Mouse (Mus musculus): ENCODE data around the gene Rgs3. TPM values are rescaled to one million over a fixed set of nuclear protein-coding genes. Genes with fewer than 3 reads are reported as not detected.
A peak's percentile ranks its signal among the peaks of the same experiment; 100 is the strongest.

Rgs3 gene
- polyA plus RNA-seq, 1 experiment from 2014 or later = 54.3 TPM

- 75% methylated on average over 5 of the region's 5 CpGs for WGBS (ENCODE audit: insufficient replicate concordance)
- H3K4me3 ChIP-seq (ENCODE audit: low read depth, low read length) = no peak overlapping the region
- H3K4me1 ChIP-seq (ENCODE audit: control insufficient read depth, insufficient read depth, low read length) = peaks cover 45% of the 10 kb centered on the region
- no peaks in the 10 kb centered on the region for H3K27me3 ChIP-seq (ENCODE audit: control insufficient read depth, insufficient read depth, low read length)
- peaks cover 4% of the 10 kb centered on the region; the same call in 1 of the 2 replicates for H3K9me3 ChIP-seq (replicated peaks; ENCODE audit: control insufficient read depth, low read length)
- no peak overlapping the region for H3K9ac ChIP-seq (ENCODE audit: low read depth, low read length)
- no peaks in the 10 kb centered on the region for H3K36me3 ChIP-seq (ENCODE audit: control insufficient read depth, insufficient read depth, low read length)
- no peak overlapping the region for H3K4me2 ChIP-seq
- H3K27ac ChIP-seq (ENCODE audit: low read depth, low read length) = 0 out of 2 replicates have a peak overlapping the region, but pooled peaks have one; percentile 10
- no peak for ATAC-seq (replicated peaks; ENCODE audit: insufficient number of reproducible peaks, low FRiP score, low TSS enrichment)
Measured at GRCm38 (mm10) chr4:62729941-62730340, 170.3 kb downstream of the Rgs3 start.

GRCm38 (mm10) chr4:62730861-62731260, 171.2 kb downstream of the Rgs3 start:
- Histone ChIP-seq H3K9me3 (replicated peaks; ENCODE audit: control insufficient read depth, low read length) (no peaks in the 10 kb centered on the region; the same call in 1 of the 2 replicates), H3K4me2 (no peak overlapping the region), H3K27me3 (ENCODE audit: control insufficient read depth, insufficient read depth, low read length) (no peaks in the 10 kb centered on the region), H3K9ac (ENCODE audit: low read depth, low read length) (no peak overlapping the region), H3K4me1 (ENCODE audit: control insufficient read depth, insufficient read depth, low read length) (peaks cover 55% of the 10 kb centered on the region), H3K4me3 (ENCODE audit: low read depth, low read length) (no peak overlapping the region), H3K27ac (ENCODE audit: low read depth, low read length) (no peak overlapping the region), H3K36me3 (ENCODE audit: control insufficient read depth, insufficient read depth, low read length) (no peaks in the 10 kb centered on the region)
- 67% methylated on average over 3 of the region's 3 CpGs for WGBS (ENCODE audit: insufficient replicate concordance)
- no peak for ATAC-seq (replicated peaks; ENCODE audit: insufficient number of reproducible peaks, low FRiP score, low TSS enrichment)

- peaks cover 62% of the 10 kb centered on the region for H3K4me1 ChIP-seq (ENCODE audit: control insufficient read depth, insufficient read depth, low read length)
- WGBS (ENCODE audit: insufficient replicate concordance) = 80% methylated on average over 6 of the region's 6 CpGs
Measured at GRCm38 (mm10) chr4:62731531-62732063, 171.9 kb downstream of the Rgs3 start.

GRCm38 (mm10) chr4:62732096-62732495, 172.4 kb downstream of the Rgs3 start:
- Histone ChIP-seq H3K4me1 (ENCODE audit: control insufficient read depth, insufficient read depth, low read length) (peaks cover 67% of the 10 kb centered on the region), H3K4me3 (ENCODE audit: low read depth, low read length) (no peak overlapping the region), H3K4me2 (no peak overlapping the region), H3K9ac (ENCODE audit: low read depth, low read length) (peak overlapping the region; percentile 62), H3K9me3 (replicated peaks; ENCODE audit: control insufficient read depth, low read length) (no peaks in the 10 kb centered on the region; the same call in 1 of the 2 replicates), H3K27ac (ENCODE audit: low read depth, low read length) (peak overlapping the region; percentile 99), H3K27me3 (ENCODE audit: control insufficient read depth, insufficient read depth, low read length) (no peaks in the 10 kb centered on the region), H3K36me3 (ENCODE audit: control insufficient read depth, insufficient read depth, low read length) (no peaks in the 10 kb centered on the region)
- ATAC-seq (replicated peaks; ENCODE audit: insufficient number of reproducible peaks, low FRiP score, low TSS enrichment) = no peak
- WGBS (ENCODE audit: insufficient replicate concordance) = 51% methylated on average over 7 of the region's 7 CpGs

More at GRCm38 (mm10) chr4:62731531-62732063, 171.9 kb downstream of the Rgs3 start:
- Histone ChIP-seq H3K36me3 (ENCODE audit: control insufficient read depth, insufficient read depth, low read length) (no peaks in the 10 kb centered on the region), H3K4me3 (ENCODE audit: low read depth, low read length) (no peak overlapping the region), H3K4me2 (no peak overlapping the region), H3K27ac (ENCODE audit: low read depth, low read length) (peak overlapping the region; percentile 99), H3K9ac (ENCODE audit: low read depth, low read length) (peak overlapping the region; percentile 62; the same call in 1 of the 2 replicates), H3K9me3 (replicated peaks; ENCODE audit: control insufficient read depth, low read length) (no peaks in the 10 kb centered on the region; the same call in 1 of the 2 replicates), H3K27me3 (ENCODE audit: control insufficient read depth, insufficient read depth, low read length) (no peaks in the 10 kb centered on the region)
- ATAC-seq (replicated peaks; ENCODE audit: insufficient number of reproducible peaks, low FRiP score, low TSS enrichment) = no peak

GRCm38 (mm10) chr4:62732840-62733239, 173.2 kb downstream of the Rgs3 start:
- no peaks in the 10 kb centered on the region; the same call in 1 of the 2 replicates for H3K9me3 ChIP-seq (replicated peaks; ENCODE audit: control insufficient read depth, low read length)
- ATAC-seq (replicated peaks; ENCODE audit: insufficient number of reproducible peaks, low FRiP score, low TSS enrichment) = peak; percentile 79
- H3K4me1 ChIP-seq (ENCODE audit: control insufficient read depth, insufficient read depth, low read length) = peaks cover 72% of the 10 kb centered on the region
- peak overlapping the region; percentile 99 for H3K27ac ChIP-seq (ENCODE audit: low read depth, low read length)
- H3K9ac ChIP-seq (ENCODE audit: low read depth, low read length) = peak overlapping the region; percentile 67; the same call in 1 of the 2 replicates
- H3K36me3 ChIP-seq (ENCODE audit: control insufficient read depth, insufficient read depth, low read length) = no peaks in the 10 kb centered on the region
- H3K4me2 ChIP-seq = peak overlapping the region; percentile 32
- 4% methylated on average over 2 of the region's 2 CpGs for WGBS (ENCODE audit: insufficient replicate concordance)
- no peak overlapping the region for H3K4me3 ChIP-seq (ENCODE audit: low read depth, low read length)
- no peaks in the 10 kb centered on the region for H3K27me3 ChIP-seq (ENCODE audit: control insufficient read depth, insufficient read depth, low read length)

GRCm38 (mm10) chr4:62733938-62734337, 174.3 kb downstream of the Rgs3 start:
- ATAC-seq (replicated peaks; ENCODE audit: insufficient number of reproducible peaks, low FRiP score, low TSS enrichment) = no peak

GRCm38 (mm10) chr4:62735291-62735690, 175.6 kb downstream of the Rgs3 start:
- H3K4me3 ChIP-seq (ENCODE audit: low read depth, low read length) = no peak overlapping the region
- ATAC-seq (replicated peaks; ENCODE audit: insufficient number of reproducible peaks, low FRiP score, low TSS enrichment) = no peak

More at GRCm38 (mm10) chr4:62733938-62734337, 174.3 kb downstream of the Rgs3 start:
- Histone ChIP-seq H3K4me3 (ENCODE audit: low read depth, low read length) (no peak overlapping the region), H3K4me2 (no peak overlapping the region), H3K9ac (ENCODE audit: low read depth, low read length) (no peak overlapping the region; the same call in 1 of the 2 replicates), H3K27me3 (ENCODE audit: control insufficient read depth, insufficient read depth, low read length) (no peaks in the 10 kb centered on the region), H3K9me3 (replicated peaks; ENCODE audit: control insufficient read depth, low read length) (no peaks in the 10 kb centered on the region; the same call in 1 of the 2 replicates), H3K36me3 (ENCODE audit: control insufficient read depth, insufficient read depth, low read length) (no peaks in the 10 kb centered on the region), H3K4me1 (ENCODE audit: control insufficient read depth, insufficient read depth, low read length) (peaks cover 78% of the 10 kb centered on the region), H3K27ac (ENCODE audit: low read depth, low read length) (peak overlapping the region; percentile 99)
- WGBS (ENCODE audit: insufficient replicate concordance) = 17% methylated on average over 3 of the region's 4 CpGs

GRCm38 (mm10) chr4:62735878-62736277, 176.2 kb downstream of the Rgs3 start:
- H3K4me1 ChIP-seq (ENCODE audit: control insufficient read depth, insufficient read depth, low read length) = peaks cover 66% of the 10 kb centered on the region
- H3K4me2 ChIP-seq = 0 out of 2 replicates have a peak overlapping the region, but pooled peaks have one; percentile 15
- no peak overlapping the region for H3K9ac ChIP-seq (ENCODE audit: low read depth, low read length)
- no peaks in the 10 kb centered on the region; the same call in 1 of the 2 replicates for H3K9me3 ChIP-seq (replicated peaks; ENCODE audit: control insufficient read depth, low read length)
- no peaks in the 10 kb centered on the region for H3K36me3 ChIP-seq (ENCODE audit: control insufficient read depth, insufficient read depth, low read length)
- H3K27ac ChIP-seq (ENCODE audit: low read depth, low read length) = peak overlapping the region; percentile 73; the same call in 1 of the 2 replicates
- H3K4me3 ChIP-seq (ENCODE audit: low read depth, low read length) = no peak overlapping the region
- H3K27me3 ChIP-seq (ENCODE audit: control insufficient read depth, insufficient read depth, low read length) = no peaks in the 10 kb centered on the region
- no peak for ATAC-seq (replicated peaks; ENCODE audit: insufficient number of reproducible peaks, low FRiP score, low TSS enrichment)
- WGBS (ENCODE audit: insufficient replicate concordance) = 38% methylated on average over 9 of the region's 9 CpGs

More at GRCm38 (mm10) chr4:62735291-62735690, 175.6 kb downstream of the Rgs3 start:
- H3K27ac ChIP-seq (ENCODE audit: low read depth, low read length) = peak overlapping the region; percentile 73; the same call in 1 of the 2 replicates
- peaks cover 66% of the 10 kb centered on the region for H3K4me1 ChIP-seq (ENCODE audit: control insufficient read depth, insufficient read depth, low read length)
- 68% methylated on average over 8 of the region's 8 CpGs for WGBS (ENCODE audit: insufficient replicate concordance)
- H3K4me2 ChIP-seq = no peak overlapping the region
- H3K27me3 ChIP-seq (ENCODE audit: control insufficient read depth, insufficient read depth, low read length) = no peaks in the 10 kb centered on the region
- no peaks in the 10 kb centered on the region; the same call in 1 of the 2 replicates for H3K9me3 ChIP-seq (replicated peaks; ENCODE audit: control insufficient read depth, low read length)
- H3K9ac ChIP-seq (ENCODE audit: low read depth, low read length) = no peak overlapping the region
- no peaks in the 10 kb centered on the region for H3K36me3 ChIP-seq (ENCODE audit: control insufficient read depth, insufficient read depth, low read length)
